Mouse (Mus musculus) megakaryocyte, embryonic 14.5 days (primary cell): ENCODE results near the gene Tmem202. TPM values are rescaled to one million over a fixed set of nuclear protein-coding genes. Genes with fewer than 3 reads are reported as not detected.

Experiments used
- H3K27me3 ChIP-seq: replicated peaks from 2 replicates; pipeline ENCODE3; 2012; ENCODE audit warnings: inconsistent platforms
- H3K36me3 ChIP-seq: replicated peaks from 2 replicates; pipeline ENCODE3; 2012; ENCODE audit warnings: low read length, inconsistent platforms, mixed read lengths
- H3K4me1 ChIP-seq: 2 replicates; pipeline ENCODE4 v1.6.1; 2012; ENCODE audit warnings: inconsistent platforms
- H3K4me3 ChIP-seq: replicated peaks from 2 replicates; pipeline ENCODE3; 2012; ENCODE audit warnings: moderate library complexity, mild to moderate bottlenecking, inconsistent platforms
- H3K9me3 ChIP-seq: 2 replicates; pipeline ENCODE4 v1.6.1; 2012; ENCODE audit warnings: inconsistent platforms
- FLI1 ChIP-seq: IDR thresholded peaks from 2 replicates; pipeline ENCODE4 v1.6.1; 2012; ENCODE audit warnings: low read length, inconsistent platforms, mixed read lengths
- GATA1 ChIP-seq: IDR thresholded peaks from 3 replicates; pipeline ENCODE4 v1.6.1; 2012; ENCODE audit warnings: mixed read lengths, low read length, inconsistent platforms, borderline replicate concordance
- polyA plus RNA-seq: library from polyadenylated mRNA; stranded (reverse); fragments of >175 nt; gene quantifications from 2 replicates; pipeline ENCODE4 v1.2.3, GENCODE M21; 2012; ENCODE audit warnings: low replicate concordance; ENCODE audit not compliant: insufficient read depth

The Tmem202 gene
- polyA plus RNA-seq, 1 experiment, result 0.11 TPM

DNA sequence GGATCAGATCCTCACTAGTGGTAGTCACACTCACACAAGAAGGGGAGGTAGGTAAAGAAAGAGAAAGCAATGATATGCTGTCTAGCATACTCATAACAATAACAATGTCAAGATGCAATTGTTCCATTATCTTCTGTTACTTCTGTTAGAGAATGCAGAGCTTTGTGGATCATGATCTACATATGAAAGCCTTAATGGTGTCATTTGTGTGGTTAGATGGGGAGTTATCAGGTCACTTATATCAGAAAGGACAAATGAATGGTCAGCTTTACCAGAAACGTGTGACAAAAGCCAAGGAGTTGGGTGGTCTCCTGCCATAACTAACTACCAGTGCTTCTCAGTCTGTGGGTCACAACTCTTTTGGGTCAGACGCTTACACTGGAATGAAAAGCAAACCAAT, 66.5 kb downstream of the Tmem202 start:
- no peak for TF ChIP-seq GATA1
- TF ChIP-seq FLI1, result no peak
- H3K36me3 ChIP-seq, result peaks cover 50% of the 10 kb centered on the region
- no peaks in the 10 kb centered on the region for H3K9me3 ChIP-seq
- no peaks in the 10 kb centered on the region for H3K27me3 ChIP-seq
- H3K4me3 ChIP-seq, result no peak overlapping the region
- peaks cover 74% of the 10 kb centered on the region for H3K4me1 ChIP-seq

- Histone ChIP-seq H3K4me1 (peaks cover 66% of the 10 kb centered on the region), H3K4me3 (no peak overlapping the region), H3K36me3 (peaks cover 48% of the 10 kb centered on the region), H3K9me3 (no peaks in the 10 kb centered on the region), H3K27me3 (no peaks in the 10 kb centered on the region)
- TF ChIP-seq GATA1 (no peak), FLI1 (no peak)
Measured at GRCm38 (mm10) chr9:59469446-59469845, 70.2 kb downstream of the Tmem202 start.

Other genes starting within 250 kb of the Tmem202 start
- gene Adpgk, start 248.3 kb downstream of the Tmem202 start, polyA plus RNA-seq, result 1.6 and 2.0 TPM in 2 replicates
- gene Bbs4, start 186.3 kb downstream of the Tmem202 start, polyA plus RNA-seq, result 0.59 and 2.0 TPM in 2 replicates
- 15.7 and 16.8 TPM in 2 replicates for gene Arih1, start 53.2 kb downstream of the Tmem202 start, polyA plus RNA-seq
- gene Hexa, start 307 bp downstream of the Tmem202 start, polyA plus RNA-seq, result 125 and 176 TPM in 2 replicates
- 2.1 TPM in 1 of 2 replicates, not detected in the other for gene Celf6, start 38.1 kb upstream of the Tmem202 start, polyA plus RNA-seq
- gene Parp6, start 77.4 kb upstream of the Tmem202 start, polyA plus RNA-seq, result 5.5 and 6.2 TPM in 2 replicates
- gene Pkm, start 116.5 kb upstream of the Tmem202 start, polyA plus RNA-seq, result 2,403 and 2,627 TPM in 2 replicates
- not detected in 2 replicates for gene Gramd2, start 140.3 kb upstream of the Tmem202 start, polyA plus RNA-seq
- gene Senp8, start 210.9 kb upstream of the Tmem202 start, polyA plus RNA-seq, result 0.40 TPM in 1 of 2 replicates, not detected in the other
- gene Myo9a, start 211.0 kb upstream of the Tmem202 start, polyA plus RNA-seq, result 0.10 and 0.49 TPM in 2 replicates